ENCODE assay signal across 13 mouse cellular contexts in genomic region chr5:122622526-122622925, GRCm38 (mm10). TPM values are rescaled to one million over a fixed set of nuclear protein-coding genes. Genes with fewer than 3 reads are reported as not detected.
DNase-seq lines count a peak whose midpoint lies in the region; ATAC-seq lines count a peak whose summit lies in the region.
"Had no signal": no experiment of that assay in that cellular context is flagged by ENCODE, and none has a peak within 500 bp of the region (broad histone marks: within the 10 kb centered on the region; RNA-seq: fewer than 3 reads in every experiment).

No protein-coding gene starts in this region.

- H3K4me1 ChIP-seq in heart, embryonic 11.5 days (ENCODE audit: control insufficient read depth, insufficient read depth, low read length): peaks cover 14% of the 10 kb centered on the region
- no peaks in the 10 kb centered on the region; the same call in none of the 2 replicates for H3K4me1 ChIP-seq in lung, embryonic 15.5 days
- peaks cover 13% of the 10 kb centered on the region; the same call in 1 of the 2 replicates for H3K4me1 ChIP-seq in embryonic facial prominence, embryonic 14.5 days (ENCODE audit: control insufficient read depth, insufficient read depth, low read length)
- no peaks in the 10 kb centered on the region for H3K4me1 ChIP-seq in midbrain, embryonic 11.5 days (ENCODE audit: control insufficient read depth, insufficient read depth, low read length)
- H3K4me1 ChIP-seq: forebrain, embryonic 12.5 days had no signal

- no peaks in the 10 kb centered on the region for H3K9me3 ChIP-seq in heart, embryonic 11.5 days (replicated peaks; ENCODE audit: control insufficient read depth, low read length)
- H3K9me3 ChIP-seq in lung, embryonic 15.5 days: no peaks in the 10 kb centered on the region
- H3K9me3 ChIP-seq in embryonic facial prominence, embryonic 14.5 days (ENCODE audit: control insufficient read depth, low read length): no peaks in the 10 kb centered on the region
- H3K9me3 ChIP-seq in midbrain, embryonic 11.5 days (ENCODE audit: control insufficient read depth, low read length): no peaks in the 10 kb centered on the region
- H3K9me3 ChIP-seq: forebrain, embryonic 12.5 days had no signal

- H3K27ac ChIP-seq in heart, embryonic 11.5 days (ENCODE audit: low read depth, low read length): peak overlapping the region; percentile 90
- H3K27ac ChIP-seq in lung, embryonic 15.5 days: peak overlapping the region; percentile 81
- H3K27ac ChIP-seq in embryonic facial prominence, embryonic 14.5 days (replicated peaks; ENCODE audit: low read depth, low read length): peak overlapping the region; percentile 80
- H3K27ac ChIP-seq in midbrain, embryonic 11.5 days (ENCODE audit: low read depth, low read length): no peak overlapping the region
- H3K27ac ChIP-seq: forebrain, embryonic 12.5 days had no signal

- no peak overlapping the region for H3K4me3 ChIP-seq in heart, embryonic 11.5 days (ENCODE audit: low read depth, low read length)
- H3K4me3 ChIP-seq in lung, embryonic 15.5 days: no peak overlapping the region
- no peak overlapping the region for H3K4me3 ChIP-seq in embryonic facial prominence, embryonic 14.5 days (ENCODE audit: low read depth, low read length)
- H3K4me3 ChIP-seq in midbrain, embryonic 11.5 days (ENCODE audit: low read depth, low read length): no peak overlapping the region
- H3K4me3 ChIP-seq: forebrain, embryonic 12.5 days; megakaryocyte, embryonic 14.5 days had no signal

- no peak overlapping the region for H3K4me2 ChIP-seq in heart, embryonic 11.5 days
- H3K4me2 ChIP-seq in lung, embryonic 15.5 days: no peak overlapping the region
- no peak overlapping the region for H3K4me2 ChIP-seq in embryonic facial prominence, embryonic 14.5 days (ENCODE audit: low read depth, low read length)
- H3K4me2 ChIP-seq in midbrain, embryonic 11.5 days: no peak overlapping the region
- H3K4me2 ChIP-seq: forebrain, embryonic 12.5 days had no signal

- H3K36me3 ChIP-seq in heart, embryonic 11.5 days (ENCODE audit: control insufficient read depth, insufficient read depth, low read length): no peaks in the 10 kb centered on the region
- H3K36me3 ChIP-seq in lung, embryonic 15.5 days: no peaks in the 10 kb centered on the region
- H3K36me3 ChIP-seq in embryonic facial prominence, embryonic 14.5 days (ENCODE audit: control insufficient read depth, insufficient read depth, low read length): no peaks in the 10 kb centered on the region
- H3K36me3 ChIP-seq in midbrain, embryonic 11.5 days (ENCODE audit: control insufficient read depth, insufficient read depth, low read length): no peaks in the 10 kb centered on the region
- H3K36me3 ChIP-seq: forebrain, embryonic 12.5 days had no signal

- no peak for DNase-seq in heart, postnatal 4 days
- no peak for DNase-seq in lung, postnatal 4 days
- no peak for DNase-seq in embryonic facial prominence, embryonic 14.5 days (ENCODE audit: low spot score)
- peak; percentile 44 for DNase-seq in skeletal muscle tissue, adult 2 months (ENCODE audit: low read depth, low spot score)
- no peak for DNase-seq in midbrain, embryonic 11.5 days (ENCODE audit: low spot score, missing footprints)
- DNase-seq: cerebellum, postnatal 25 days; kidney, postnatal 4 days; retina, postnatal 1 day had no signal

- H3K9ac ChIP-seq in heart, embryonic 11.5 days (ENCODE audit: low read depth, low read length): no peak overlapping the region
- no peak overlapping the region for H3K9ac ChIP-seq in lung, embryonic 15.5 days
- no peak overlapping the region for H3K9ac ChIP-seq in embryonic facial prominence, embryonic 14.5 days (ENCODE audit: low read depth, low read length)
- no peak overlapping the region for H3K9ac ChIP-seq in midbrain, embryonic 11.5 days (ENCODE audit: low read length)
- H3K9ac ChIP-seq: forebrain, embryonic 12.5 days had no signal

- ATAC-seq in heart, embryonic 11.5 days (replicated peaks; ENCODE audit: insufficient number of reproducible peaks, low FRiP score, low TSS enrichment): no peak
- no peak for ATAC-seq in lung, embryonic 15.5 days (ENCODE audit: borderline replicate concordance, extremely low read depth, low FRiP score, low TSS enrichment)
- no peak for ATAC-seq in embryonic facial prominence, embryonic 14.5 days (ENCODE audit: low read depth)
- ATAC-seq in erythroblast, adult 5-6 weeks (replicated peaks; ENCODE audit: low FRiP score, poor library complexity, severe bottlenecking): no peak
- ATAC-seq in midbrain, embryonic 11.5 days (ENCODE audit: low FRiP score): no peak

- WGBS in heart, embryonic 11.5 days (ENCODE audit: insufficient replicate concordance): 84% methylated on average over 5 of the region's 5 CpGs
- 83% methylated on average over 5 of the region's 5 CpGs for WGBS in lung, embryonic 15.5 days
- 87% methylated on average over 5 of the region's 5 CpGs for WGBS in embryonic facial prominence, embryonic 14.5 days
- WGBS in midbrain, embryonic 11.5 days: 91% methylated on average over 5 of the region's 5 CpGs

- no peaks in the 10 kb centered on the region for H3K27me3 ChIP-seq in heart, embryonic 11.5 days (ENCODE audit: control insufficient read depth, insufficient read depth, low read length)
- no peaks in the 10 kb centered on the region for H3K27me3 ChIP-seq in lung, embryonic 15.5 days
- H3K27me3 ChIP-seq in embryonic facial prominence, embryonic 14.5 days (replicated peaks; ENCODE audit: control insufficient read depth, insufficient read depth, low read length): no peaks in the 10 kb centered on the region
- no peaks in the 10 kb centered on the region for H3K27me3 ChIP-seq in midbrain, embryonic 11.5 days (ENCODE audit: control insufficient read depth, insufficient read depth, low read length)
- H3K27me3 ChIP-seq: forebrain, embryonic 12.5 days had no signal

RNA-seq across cellular contexts. Expression of gene Ift81, which starts 8.2 kb away (rescaled TPM):
- 23.9 and 28.4 TPM in 2 replicates for polyA plus RNA-seq in heart, embryonic 11.5 days (2014; fragmentation: Nextera tagmentation; extraction: Ambion mirVana)
- total RNA-seq in heart, postnatal 4 days (2021): 10 to 100 TPM; 37.2 to 45.3 TPM
- polyA plus RNA-seq in lung, embryonic 15.5 days (2015; fragmentation: Nextera tagmentation; extraction: Ambion mirVana): 36.3 and 37.3 TPM in 2 replicates
- polyA plus RNA-seq in embryonic facial prominence, embryonic 14.5 days (2014; fragmentation: Nextera tagmentation; extraction: Ambion mirVana): 36.7 and 38.7 TPM in 2 replicates
- not detected in 2 replicates for total RNA-seq in erythroblast, adult 5-6 weeks (2015; ENCODE audit: low replicate concordance)
- 0.51 TPM in 1 of 2 replicates, not detected in the other for total RNA-seq in erythroblast, adult 5-6 weeks (2017; ENCODE audit: low replicate concordance)
- polyA plus RNA-seq in midbrain, embryonic 11.5 days (2014; fragmentation: Nextera tagmentation; extraction: Ambion mirVana): 48.5 and 50.5 TPM in 2 replicates

RNA-seq across cellular contexts. Expression of gene P2rx7, which starts 21.2 kb away (rescaled TPM):
- polyA plus RNA-seq in heart, embryonic 11.5 days (2014; fragmentation: Nextera tagmentation; extraction: Ambion mirVana): 0.36 and 1.00 TPM in 2 replicates
- 1 to 10 TPM; 3.1 to 3.5 TPM for total RNA-seq in heart, postnatal 4 days (2021)
- 3.1 and 3.3 TPM in 2 replicates for polyA plus RNA-seq in lung, embryonic 15.5 days (2015; fragmentation: Nextera tagmentation; extraction: Ambion mirVana)
- 2.1 and 2.3 TPM in 2 replicates for polyA plus RNA-seq in embryonic facial prominence, embryonic 14.5 days (2014; fragmentation: Nextera tagmentation; extraction: Ambion mirVana)
- 2.1 and 2.9 TPM in 2 replicates for total RNA-seq in erythroblast, adult 5-6 weeks (2015; ENCODE audit: low replicate concordance)
- 1.8 and 2.1 TPM in 2 replicates for total RNA-seq in erythroblast, adult 5-6 weeks (2017; ENCODE audit: low replicate concordance)
- 0.63 and 0.92 TPM in 2 replicates for polyA plus RNA-seq in midbrain, embryonic 11.5 days (2014; fragmentation: Nextera tagmentation; extraction: Ambion mirVana)
